Mouse (Mus musculus) embryonic facial prominence, embryonic 15.5 days (tissue): ENCODE data around the gene Nepro. TPM values are rescaled to one million over a fixed set of nuclear protein-coding genes. Genes with fewer than 3 reads are reported as not detected.

ENCODE experiments used
- ATAC-seq: fragments of 200-750 bp; cut with Nextera tagmentation; 2 replicates; pipeline ENCODE4 v1.8.0; 2017; ENCODE audit warnings: low read depth, moderate TSS enrichment; ENCODE audit not compliant: insufficient number of reproducible peaks, low FRiP score, low TSS enrichment
- H3K27ac ChIP-seq: fragments of 300-500 bp; sonication (generic); replicated peaks from 2 replicates; pipeline ENCODE4 v1.5.1; 2015; ENCODE audit warnings: mild to moderate bottlenecking, inconsistent platforms
- H3K27me3 ChIP-seq: fragments of 300-500 bp; sonication (generic); 2 replicates; pipeline ENCODE4 v1.6.1; 2015; ENCODE audit warnings: inconsistent platforms
- H3K36me3 ChIP-seq: fragments of 300-500 bp; sonication (generic); 2 replicates; pipeline ENCODE4 v1.6.1; 2015; ENCODE audit warnings: mild to moderate bottlenecking, inconsistent platforms
- H3K4me1 ChIP-seq: fragments of 300-500 bp; sonication (generic); 2 replicates; pipeline ENCODE4 v1.6.1; 2015; ENCODE audit warnings: inconsistent platforms
- H3K4me2 ChIP-seq: fragments of 300-500 bp; sonication (generic); replicated peaks from 2 replicates; pipeline ENCODE4 v1.6.1; 2015; ENCODE audit warnings: mild to moderate bottlenecking, inconsistent platforms
- H3K4me3 ChIP-seq: fragments of 300-500 bp; sonication (generic); replicated peaks from 2 replicates; pipeline ENCODE4 v1.5.1; 2015; ENCODE audit warnings: mild to moderate bottlenecking, inconsistent platforms
- H3K9ac ChIP-seq: fragments of 300-500 bp; sonication (generic); 2 replicates; pipeline ENCODE4 v1.6.1; 2015; ENCODE audit warnings: inconsistent platforms
- H3K9me3 ChIP-seq: fragments of 300-500 bp; sonication (generic); replicated peaks from 2 replicates; pipeline ENCODE4 v1.6.1; 2016; ENCODE audit warnings: inconsistent platforms
- WGBS: fragments of 180-500 bp; shearing (Covaris S2); methylation state at CpG from one replicate; pipeline ENCODE4 v1.1.7; 2015; 5-methylcytosine and 5-hydroxymethylcytosine counted together
- polyA plus RNA-seq: library from polyadenylated mRNA; unstranded; fragments of >200 nt; fragmentation: Nextera tagmentation; extraction: Ambion mirVana; gene quantifications from 2 replicates; pipeline ENCODE4 v1.2.1, GENCODE M21; 2015

Nepro gene
- polyA plus RNA-seq, 1 experiment from 2014 or later = 7.9 TPM

GRCm38 (mm10) chr16:44690501-44690900 lies 33.6 kb upstream of the Nepro start:
- H3K4me1 ChIP-seq = peaks cover 32% of the 10 kb centered on the region
- no peak overlapping the region for H3K4me3 ChIP-seq
- 81% methylated on average over 2 of the region's 2 CpGs for WGBS

GRCm38 (mm10) chr16:44691066-44691465 lies 33.0 kb upstream of the Nepro start:
- H3K36me3 ChIP-seq = no peaks in the 10 kb centered on the region
- H3K4me1 ChIP-seq = peaks cover 38% of the 10 kb centered on the region
- H3K4me3 ChIP-seq = no peak overlapping the region
- no peak overlapping the region for H3K4me2 ChIP-seq
- H3K27ac ChIP-seq = no peak overlapping the region
- no peaks in the 10 kb centered on the region for H3K9me3 ChIP-seq
- no peak for ATAC-seq
- H3K9ac ChIP-seq = no peak overlapping the region
- H3K27me3 ChIP-seq = no peaks in the 10 kb centered on the region
- 61% methylated on average over 2 of the region's 2 CpGs for WGBS

More at GRCm38 (mm10) chr16:44690501-44690900, 33.6 kb upstream of the Nepro start:
- no peak overlapping the region for H3K9ac ChIP-seq
- no peaks in the 10 kb centered on the region for H3K27me3 ChIP-seq
- no peaks in the 10 kb centered on the region for H3K9me3 ChIP-seq
- ATAC-seq = no peak
- H3K27ac ChIP-seq = no peak overlapping the region
- no peak overlapping the region for H3K4me2 ChIP-seq
- H3K36me3 ChIP-seq = no peaks in the 10 kb centered on the region

GRCm38 (mm10) chr16:44691561-44692141 lies 32.5 kb upstream of the Nepro start:
- 34% methylated on average over 17 of the region's 17 CpGs for WGBS
- Histone ChIP-seq H3K36me3 (no peaks in the 10 kb centered on the region), H3K4me2 (peak overlapping the region; percentile 30; the same call in 1 of the 2 replicates), H3K9ac (no peak overlapping the region), H3K4me3 (no peak overlapping the region), H3K4me1 (peaks cover 42% of the 10 kb centered on the region), H3K27ac (peak overlapping the region; percentile 60; the same call in 1 of the 2 replicates), H3K27me3 (no peaks in the 10 kb centered on the region), H3K9me3 (no peaks in the 10 kb centered on the region)
- no peak for ATAC-seq

- Histone ChIP-seq H3K9ac (no peak overlapping the region), H3K4me2 (no peak overlapping the region), H3K4me3 (no peak overlapping the region), H3K27ac (no peak overlapping the region), H3K36me3 (no peaks in the 10 kb centered on the region), H3K27me3 (no peaks in the 10 kb centered on the region), H3K4me1 (peaks cover 33% of the 10 kb centered on the region), H3K9me3 (no peaks in the 10 kb centered on the region)
- no peak for ATAC-seq
- whole genome bisulfite sequencing = 98% methylated on average over 1 of the region's 1 CpGs
Observed at GRCm38 (mm10) chr16:44692541-44692940, 31.6 kb upstream of the Nepro start.

- ATAC-seq = no peak
- Histone ChIP-seq H3K36me3 (no peaks in the 10 kb centered on the region), H3K4me2 (no peak overlapping the region), H3K27me3 (no peaks in the 10 kb centered on the region), H3K9ac (no peak overlapping the region), H3K4me1 (peaks cover 22% of the 10 kb centered on the region), H3K27ac (no peak overlapping the region), H3K9me3 (no peaks in the 10 kb centered on the region), H3K4me3 (no peak overlapping the region)
- WGBS = 70% methylated on average over 6 of the region's 6 CpGs
Observed at GRCm38 (mm10) chr16:44693695-44694094, 30.4 kb upstream of the Nepro start.

GRCm38 (mm10) chr16:44695214-44695858 lies 28.8 kb upstream of the Nepro start:
- Histone ChIP-seq H3K36me3 (no peaks in the 10 kb centered on the region), H3K9me3 (no peaks in the 10 kb centered on the region), H3K27me3 (no peaks in the 10 kb centered on the region), H3K27ac (peak overlapping the region; percentile 68), H3K9ac (no peak overlapping the region), H3K4me2 (no peak overlapping the region), H3K4me1 (peaks cover 20% of the 10 kb centered on the region), H3K4me3 (no peak overlapping the region)
- WGBS = 67% methylated on average over 8 of the region's 8 CpGs
- no peak for ATAC-seq

- 28% methylated on average over 12 of the region's 12 CpGs for WGBS
- Histone ChIP-seq H3K4me1 (peaks cover 19% of the 10 kb centered on the region), H3K9me3 (no peaks in the 10 kb centered on the region), H3K36me3 (no peaks in the 10 kb centered on the region), H3K27ac (peak overlapping the region; percentile 68), H3K27me3 (no peaks in the 10 kb centered on the region), H3K9ac (no peak overlapping the region), H3K4me3 (no peak overlapping the region), H3K4me2 (no peak overlapping the region)
- ATAC-seq = peak; percentile 57; the same call in 1 of the 2 replicates
Observed at GRCm38 (mm10) chr16:44695859-44696620, 28.1 kb upstream of the Nepro start.

- Histone ChIP-seq H3K36me3 (no peaks in the 10 kb centered on the region), H3K4me2 (no peak overlapping the region), H3K9ac (no peak overlapping the region), H3K27ac (peak overlapping the region; percentile 28; the same call in 1 of the 2 replicates), H3K27me3 (no peaks in the 10 kb centered on the region), H3K4me3 (no peak overlapping the region), H3K9me3 (no peaks in the 10 kb centered on the region), H3K4me1 (peaks cover 13% of the 10 kb centered on the region)
- ATAC-seq = no peak
- WGBS = 80% methylated on average over 5 of the region's 5 CpGs
Observed at GRCm38 (mm10) chr16:44697473-44698205, 26.5 kb upstream of the Nepro start.

- WGBS = 87% methylated on average over 3 of the region's 3 CpGs
- Histone ChIP-seq H3K27me3 (no peaks in the 10 kb centered on the region), H3K4me3 (no peak overlapping the region), H3K9ac (no peak overlapping the region), H3K27ac (no peak overlapping the region), H3K4me2 (no peak overlapping the region), H3K9me3 (no peaks in the 10 kb centered on the region), H3K4me1 (peaks cover 24% of the 10 kb centered on the region), H3K36me3 (no peaks in the 10 kb centered on the region)
- ATAC-seq = no peak
Observed at GRCm38 (mm10) chr16:44701155-44701554, 22.9 kb upstream of the Nepro start.

- H3K9ac ChIP-seq = no peak overlapping the region
- no peak for ATAC-seq
Observed at GRCm38 (mm10) chr16:44702272-44702671, 21.8 kb upstream of the Nepro start.

GRCm38 (mm10) chr16:44703458-44703857 lies 20.6 kb upstream of the Nepro start:
- Histone ChIP-seq H3K4me3 (no peak overlapping the region), H3K4me2 (no peak overlapping the region), H3K27me3 (no peaks in the 10 kb centered on the region), H3K4me1 (peaks cover 21% of the 10 kb centered on the region), H3K27ac (peak overlapping the region; percentile 90), H3K36me3 (no peaks in the 10 kb centered on the region), H3K9ac (no peak overlapping the region), H3K9me3 (no peaks in the 10 kb centered on the region)
- ATAC-seq = peak; percentile 79; the same call in 1 of the 2 replicates
- WGBS = 17% methylated on average over 4 of the region's 4 CpGs

More at GRCm38 (mm10) chr16:44702272-44702671, 21.8 kb upstream of the Nepro start:
- 60% methylated on average over 5 of the region's 5 CpGs for WGBS
- Histone ChIP-seq H3K27ac (no peak overlapping the region), H3K4me2 (no peak overlapping the region), H3K4me1 (peaks cover 21% of the 10 kb centered on the region), H3K4me3 (no peak overlapping the region), H3K9me3 (no peaks in the 10 kb centered on the region), H3K27me3 (no peaks in the 10 kb centered on the region), H3K36me3 (no peaks in the 10 kb centered on the region)
